Mouse (Mus musculus): ENCODE measurements around the gene Sat1. TPM values are rescaled to one million over a fixed set of nuclear protein-coding genes. Genes with fewer than 3 reads are reported as not detected.

The Sat1 gene
- total RNA-seq, 2 experiments from 2014 or later, result 24.1 to 29.2 TPM

GRCm38 (mm10) chrX:155166313-155166712, 49.9 kb downstream of the Sat1 start:
- DNase-seq, result no peak

GRCm38 (mm10) chrX:155163553-155163952, 52.7 kb downstream of the Sat1 start:
- no peak for DNase-seq

Other genes with a start within 250 kb of the Sat1 start
- gene Magea8, start 220.6 kb downstream of the Sat1 start, total RNA-seq (2021), result not detected
- not detected for gene Magea5, start 153.3 kb downstream of the Sat1 start, total RNA-seq (2021)
- not detected for gene Magea1, start 126.7 kb downstream of the Sat1 start, total RNA-seq (2021)
- gene Magea2, start 122.8 kb downstream of the Sat1 start, total RNA-seq (2021), result not detected
- not detected for gene Cldn34b2, start 88.0 kb downstream of the Sat1 start, total RNA-seq (2021)
- 10 to 100 TPM; 23.1 to 27.8 TPM for gene Acot9, start 46.0 kb upstream of the Sat1 start, total RNA-seq (2021)
- gene Prdx4, start 124.3 kb upstream of the Sat1 start, total RNA-seq (2021), result 10 to 100 TPM; 10.1 to 13.0 TPM

All from gastrocnemius, postnatal 25 days (tissue).